Mouse (Mus musculus): Measurements from ENCODE around the gene Nudt2.

Gene Nudt2

DNA sequence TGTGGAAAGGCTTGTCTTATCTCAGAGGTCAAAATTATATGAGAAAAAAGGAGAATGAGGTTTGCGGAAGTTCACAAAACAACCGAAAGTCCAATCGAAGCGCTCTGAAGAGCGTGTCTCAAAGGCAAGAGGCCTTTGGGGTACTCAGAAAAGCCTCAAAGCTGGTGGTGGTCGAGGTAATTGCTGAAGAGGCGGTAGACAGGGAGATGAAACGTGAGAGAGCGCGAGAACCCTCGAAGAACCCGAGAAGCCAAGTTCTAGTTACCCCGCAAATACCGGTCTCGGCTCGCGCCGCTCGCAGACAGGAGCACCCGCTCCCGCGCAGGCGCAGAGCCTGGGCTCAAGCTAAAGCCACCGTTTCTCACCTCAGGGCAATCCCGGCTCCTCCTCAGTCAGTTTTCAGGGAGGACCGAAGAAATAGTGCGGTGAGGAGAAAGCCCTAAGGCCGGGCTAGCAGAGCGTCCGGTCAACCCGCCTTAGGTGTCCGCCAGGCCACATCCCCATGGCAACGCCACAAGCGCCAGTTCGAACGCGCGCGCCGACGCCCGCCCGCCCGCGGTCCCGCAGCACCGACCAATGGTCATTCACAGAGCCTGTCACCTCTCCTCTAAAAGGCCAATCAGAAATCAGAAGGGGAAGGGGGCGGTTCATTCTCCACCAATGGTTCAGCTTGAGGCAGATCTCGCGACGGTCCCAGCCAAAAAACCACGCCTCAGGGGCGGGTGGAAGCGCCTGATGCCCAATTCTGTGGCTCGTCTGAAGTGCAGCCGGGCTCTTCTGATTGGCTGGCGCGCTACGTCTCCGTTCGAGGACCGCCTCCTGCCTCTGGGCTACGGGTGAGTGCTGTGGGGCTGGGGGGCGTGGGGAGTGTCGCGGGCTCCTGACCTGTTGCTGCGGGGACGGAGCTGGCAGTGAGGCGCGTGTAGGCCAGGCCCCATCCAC is at the start of gene Nudt2, which contains the start of gene Kif24:
Gene Nudt2 (plus strand): TSS at position 807 of the 942 bp plus-strand sequence.
Gene Kif24 (minus strand): TSS at position 543 of the 942 bp plus-strand sequence.
- peak; percentile 96 to 98 for DNase-seq (ENCODE audit: low spot score in 2 of 2)

DNA sequence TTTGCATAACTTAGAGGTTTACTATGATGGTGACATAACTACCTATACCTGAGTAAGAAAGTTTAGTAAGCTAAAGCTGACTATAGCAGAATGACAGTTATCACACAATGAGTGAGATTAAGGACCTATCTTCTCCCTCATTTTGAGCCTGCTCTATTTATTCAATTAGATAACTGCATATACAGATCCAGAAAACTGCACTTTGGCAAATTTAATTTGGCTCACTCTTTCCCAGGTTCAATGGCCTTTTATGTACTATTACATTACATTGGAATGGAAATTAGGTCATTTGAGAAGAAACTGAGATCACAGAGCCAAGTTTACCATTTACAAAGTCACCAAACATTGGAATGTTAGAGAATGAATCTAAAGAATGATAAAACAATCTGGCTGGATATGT is 48.0 kb upstream of the Nudt2 start:
- no peak for DNase-seq (ENCODE audit: low spot score in 2 of 2)

DNA sequence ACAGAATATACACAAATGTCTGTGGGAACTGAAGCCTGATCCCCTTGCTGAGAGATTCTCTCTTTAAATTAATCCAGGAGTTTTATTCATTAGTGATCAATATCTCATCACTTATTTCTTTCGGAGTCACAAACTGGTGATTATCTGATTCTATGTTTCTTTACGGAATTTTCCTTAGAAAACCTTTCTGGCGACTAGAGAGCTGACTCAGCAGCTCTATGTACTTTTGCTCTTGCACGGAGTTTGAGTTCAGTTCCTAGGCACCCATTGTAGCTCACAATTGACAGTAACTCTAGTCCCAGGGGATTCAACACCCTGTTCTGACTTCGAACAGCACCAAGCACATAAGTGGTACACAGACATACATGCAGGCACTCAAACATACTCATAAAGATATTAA is 26.0 kb upstream of the Nudt2 start:
- DNase-seq (ENCODE audit: low spot score in 2 of 2) = no peak

DNA sequence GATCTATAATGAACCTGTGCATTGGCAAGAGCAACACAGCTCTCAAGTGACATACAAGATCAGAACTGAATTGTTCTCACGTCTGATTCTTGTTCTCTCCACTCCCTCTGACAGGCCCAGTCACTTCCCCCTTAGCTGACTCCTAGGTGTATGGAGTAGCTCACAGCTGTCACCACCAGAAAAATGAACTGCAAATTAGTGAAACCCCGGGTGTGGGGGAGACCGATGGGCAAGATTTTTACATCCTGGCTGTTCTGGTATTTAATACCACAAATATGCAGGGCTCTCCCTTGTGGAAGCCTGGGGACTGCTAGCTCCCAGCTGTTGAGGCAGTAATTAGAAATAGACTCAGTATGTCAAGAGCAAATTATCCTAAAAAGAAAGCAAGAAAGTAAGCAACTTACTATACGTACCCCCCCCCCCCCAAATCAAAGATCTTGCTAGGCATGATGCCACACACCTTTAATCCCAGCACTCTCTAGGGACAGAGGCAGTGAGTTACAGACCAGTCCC is 22.1 kb upstream of the Nudt2 start:
- no peak for DNase-seq (ENCODE audit: low spot score in 2 of 2)

DNA sequence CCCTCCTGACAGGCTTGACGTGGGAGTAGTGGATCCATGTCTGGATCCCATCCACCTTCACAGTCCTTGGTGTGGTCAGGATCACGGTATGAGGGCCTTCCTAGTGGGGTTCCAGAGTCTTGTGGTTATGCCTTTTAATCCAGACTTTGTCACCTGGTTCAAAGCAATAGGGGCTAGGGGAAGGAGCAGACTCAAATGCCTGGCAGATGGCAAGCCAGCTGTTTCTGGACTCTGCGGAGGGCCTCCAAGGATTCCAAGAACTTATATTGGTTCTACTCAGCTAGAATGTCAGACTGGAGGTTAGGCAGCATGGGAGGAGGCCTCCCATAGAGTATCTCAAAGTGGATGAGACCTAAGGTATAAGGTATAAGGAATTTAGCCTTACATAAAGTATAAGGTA is 17.4 kb upstream of the Nudt2 start:
- no peak for DNase-seq (ENCODE audit: low spot score in 2 of 2)

DNA sequence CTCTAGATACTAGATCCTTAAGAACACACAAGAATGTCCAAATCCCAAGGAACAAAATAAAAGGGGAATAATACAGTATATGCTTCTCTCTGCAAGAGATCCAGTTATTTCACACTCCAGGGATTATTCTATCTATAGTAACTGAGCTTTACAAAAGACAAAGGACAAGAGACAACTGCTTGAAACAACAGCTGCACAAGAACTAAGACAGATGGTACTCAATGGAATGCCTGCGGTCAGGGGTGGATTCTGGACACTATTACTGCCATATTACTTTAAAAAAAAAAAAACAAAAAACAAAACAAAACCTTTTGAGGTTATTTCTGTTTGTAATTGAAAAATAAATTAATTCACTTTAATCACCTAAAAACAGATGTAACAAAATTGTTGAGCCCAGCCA is 4.3 kb upstream of the Nudt2 start:
- DNase-seq (ENCODE audit: low spot score in 2 of 2) = no peak

DNA sequence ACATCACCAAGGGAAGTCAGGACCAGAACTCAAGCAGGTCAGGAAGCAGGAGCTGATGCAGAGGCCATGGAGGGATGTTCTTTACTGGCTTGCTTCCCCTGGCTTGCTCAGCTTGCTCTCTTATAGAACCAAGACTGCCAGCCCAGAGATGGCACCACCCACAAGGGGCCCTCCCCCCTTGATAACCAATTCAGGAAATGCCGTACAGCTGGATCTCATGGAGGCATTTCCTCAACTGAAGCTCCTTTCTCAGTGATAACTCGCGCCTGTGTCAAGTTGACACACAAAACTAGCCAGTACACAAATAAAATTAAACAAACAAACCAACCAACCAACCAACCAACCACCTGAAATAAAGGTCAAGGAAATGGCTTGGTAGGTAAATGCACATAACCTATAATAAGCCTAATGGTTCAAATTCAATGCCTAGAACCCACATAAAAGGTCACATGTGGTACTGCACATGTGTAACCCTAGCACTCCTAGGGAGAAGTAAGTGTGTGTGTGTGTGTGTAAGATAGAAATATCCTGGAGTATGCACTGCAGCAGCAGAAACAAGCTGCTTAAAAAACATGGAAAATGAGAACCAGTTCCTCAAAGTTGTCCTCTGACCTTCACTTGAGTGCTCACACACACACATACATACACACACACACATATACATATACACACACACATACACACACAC is 1.8 kb upstream of the Nudt2 start:
- peak; percentile 17 to 32 for DNase-seq (ENCODE audit: low spot score in 2 of 2)

DNA sequence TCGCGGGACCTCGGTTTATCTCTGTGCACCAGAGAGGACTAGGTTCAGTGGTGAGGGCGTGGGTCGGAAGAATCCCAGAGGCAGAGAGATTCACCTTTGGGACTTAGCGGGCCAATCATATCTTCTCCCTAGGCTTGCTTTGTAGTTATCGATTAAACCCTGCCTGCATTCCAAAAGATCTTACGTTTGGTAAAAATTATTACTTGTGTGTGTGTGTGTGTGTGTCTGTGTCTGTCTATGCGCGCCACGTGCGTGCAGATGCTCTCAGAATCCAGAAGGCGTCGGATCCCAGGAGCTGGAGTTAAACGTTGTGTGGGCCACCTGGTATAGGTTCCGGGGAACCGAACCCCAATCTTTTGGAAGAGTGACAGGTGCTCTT is 325 bp downstream of the Nudt2 start:
- DNase-seq (ENCODE audit: low spot score in 2 of 2) = no peak

DNA sequence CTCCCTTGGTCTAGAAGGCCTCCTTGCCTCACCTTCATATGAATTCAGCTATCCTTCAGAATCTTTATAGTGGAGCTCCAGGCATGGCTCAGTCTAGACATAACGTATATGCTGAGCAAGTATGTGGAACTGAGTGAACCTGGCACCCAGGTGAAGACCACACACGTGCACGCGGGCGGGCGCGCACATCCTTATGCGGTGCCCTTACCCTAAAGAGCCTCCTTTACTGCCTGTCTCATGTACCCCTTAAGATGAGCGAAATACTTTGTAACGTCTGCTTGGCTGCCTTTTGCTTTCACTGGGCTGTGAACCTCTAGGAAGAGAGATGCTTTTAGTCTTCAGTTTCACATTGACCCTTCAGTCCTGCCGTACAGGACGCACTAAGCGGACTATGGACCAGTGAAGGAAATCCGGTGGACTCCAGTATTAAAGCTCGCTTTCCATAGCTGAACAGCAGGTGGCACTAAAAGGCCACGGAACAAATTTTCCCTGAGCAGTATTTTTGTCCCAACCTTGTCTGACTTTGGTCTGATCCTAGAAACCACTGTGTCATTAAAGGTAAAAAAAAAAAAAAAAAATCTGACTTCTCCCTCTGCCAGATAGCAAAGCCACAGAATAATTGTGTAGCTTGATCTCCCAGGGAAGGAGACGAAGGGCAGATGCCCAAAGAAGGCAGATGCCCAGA is 3.6 kb downstream of the Nudt2 start:
- peak in 1 of 2 experiments; percentile 25 for DNase-seq (ENCODE audit: low spot score in 2 of 2)

DNA sequence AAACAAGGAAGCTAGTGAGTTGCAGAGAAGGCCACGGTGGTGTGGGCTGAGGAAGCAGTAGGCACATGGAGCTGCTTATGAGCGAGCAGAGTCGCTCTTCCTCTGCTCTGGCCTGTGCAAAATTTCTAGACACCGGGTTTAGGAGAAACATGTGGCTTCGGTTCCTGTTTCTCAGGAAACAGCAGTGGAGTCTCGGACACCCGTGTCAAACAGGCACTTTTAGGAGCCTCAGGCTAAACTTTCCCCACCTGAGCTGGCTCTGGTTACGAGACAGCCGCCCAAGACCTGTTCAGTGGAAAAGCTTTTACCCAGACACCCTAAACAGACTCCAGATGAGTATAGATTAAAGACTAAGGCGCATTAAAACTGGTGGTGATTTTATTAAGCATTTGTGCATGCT is 4.2 kb downstream of the Nudt2 start:
- no peak for DNase-seq (ENCODE audit: low spot score in 2 of 2)

DNA sequence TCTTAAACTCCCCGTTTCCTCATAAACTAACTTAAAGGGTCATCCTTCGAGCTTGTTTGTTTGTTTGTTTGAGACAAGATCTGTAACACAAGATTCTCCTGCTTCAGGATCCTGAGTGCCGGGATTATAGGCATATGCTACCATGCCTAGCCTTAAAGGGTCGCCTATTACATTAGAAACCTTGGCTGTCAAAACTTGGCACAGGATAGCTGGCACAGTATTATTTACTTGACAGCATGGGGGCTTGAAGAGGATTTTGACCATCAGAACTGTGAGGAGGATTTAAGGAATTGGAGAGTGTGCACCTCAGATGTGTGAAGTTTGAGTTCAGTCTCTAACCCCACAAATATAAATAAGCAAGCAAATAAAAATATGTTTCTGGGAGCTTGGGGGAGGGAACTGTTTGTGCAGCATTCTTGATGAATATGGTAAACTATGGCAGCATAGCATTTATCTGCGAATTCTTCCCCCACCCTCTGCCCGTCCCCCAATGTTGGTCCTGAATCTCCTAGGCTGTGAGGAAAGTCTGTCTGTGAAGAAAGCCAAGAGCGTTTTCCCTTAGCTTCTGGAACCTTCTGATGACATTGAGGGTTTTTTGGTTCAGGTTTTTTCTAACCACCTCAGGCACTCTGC is 5.2 kb downstream of the Nudt2 start:
- no peak for DNase-seq (ENCODE audit: low spot score in 2 of 2)

DNA sequence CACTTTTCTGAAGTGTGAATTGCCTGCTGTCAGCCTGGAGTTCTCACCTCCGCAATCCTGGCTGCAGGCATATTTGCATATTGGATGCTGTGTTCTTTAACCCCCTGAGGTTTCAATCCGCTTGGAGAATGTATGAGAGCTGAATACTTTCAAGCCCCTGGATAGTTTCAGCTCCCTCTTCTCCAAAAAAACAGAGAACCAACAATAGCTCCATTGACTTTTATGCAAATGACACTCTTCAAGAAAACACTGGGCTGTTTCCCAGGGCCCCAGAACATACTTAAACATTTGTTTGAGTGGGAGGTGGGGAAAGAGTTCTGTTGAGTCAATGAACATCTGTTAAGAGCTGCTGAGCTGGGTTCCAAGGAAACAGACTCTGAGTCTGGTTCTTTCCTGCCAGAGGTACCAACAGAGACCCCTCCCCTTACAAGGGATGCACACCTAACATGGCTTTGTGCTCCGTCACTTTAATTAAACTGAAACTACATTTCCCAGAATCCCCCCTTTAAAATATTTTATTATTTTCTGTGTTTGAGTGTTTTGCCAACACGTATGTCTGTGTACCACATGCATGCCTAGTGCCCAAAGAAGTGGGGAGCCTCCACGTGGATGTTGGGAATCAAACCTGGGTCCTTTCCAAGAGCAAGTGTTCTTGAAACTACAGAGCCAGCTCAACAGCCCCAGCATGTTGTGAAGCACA is 5.9 kb downstream of the Nudt2 start:
- DNase-seq (ENCODE audit: low spot score in 2 of 2) = no peak

DNA sequence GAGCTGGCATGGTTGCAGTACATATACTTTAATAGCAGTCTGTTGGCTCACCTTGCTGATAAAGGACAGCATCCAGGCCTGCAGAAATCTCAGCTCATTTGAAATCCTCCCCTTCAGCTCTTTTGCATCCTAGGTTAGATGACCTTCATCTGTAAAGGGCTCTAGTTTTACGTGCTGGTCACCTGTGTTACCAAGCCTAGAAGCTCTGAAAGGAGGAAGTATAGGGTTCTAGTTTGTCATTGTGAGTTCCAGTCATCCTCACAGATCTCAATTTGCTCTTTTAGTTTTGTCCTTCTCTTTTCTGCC is 6.4 kb downstream of the Nudt2 start:
- no peak for DNase-seq (ENCODE audit: low spot score in 2 of 2)

DNA sequence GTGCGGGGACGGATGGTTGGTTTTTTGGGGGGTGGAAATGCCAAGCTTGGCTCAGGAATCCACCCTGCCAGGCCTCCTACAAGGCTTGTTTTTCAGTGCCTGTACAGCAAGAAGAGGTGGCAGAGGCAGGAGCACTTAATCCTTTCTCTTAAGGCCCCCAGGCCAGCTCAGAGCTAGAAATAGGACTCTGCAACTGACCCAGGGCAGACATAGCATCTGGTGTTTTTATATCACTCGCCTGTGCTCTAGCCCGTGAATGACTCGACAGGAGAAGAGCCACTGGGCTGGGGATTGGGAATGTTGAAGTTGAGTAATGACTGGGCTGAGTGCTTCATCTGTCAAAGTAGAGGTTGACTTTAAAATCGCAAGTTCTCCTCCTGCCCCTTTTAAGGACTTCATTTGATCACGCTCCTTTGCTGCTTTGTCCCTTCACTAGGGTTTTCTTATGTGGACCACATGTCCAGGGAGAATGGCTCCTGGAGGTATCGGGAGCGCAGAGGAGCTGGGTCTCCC is 12.8 kb downstream of the Nudt2 start:
- no peak for DNase-seq (ENCODE audit: low spot score in 2 of 2)

DNA sequence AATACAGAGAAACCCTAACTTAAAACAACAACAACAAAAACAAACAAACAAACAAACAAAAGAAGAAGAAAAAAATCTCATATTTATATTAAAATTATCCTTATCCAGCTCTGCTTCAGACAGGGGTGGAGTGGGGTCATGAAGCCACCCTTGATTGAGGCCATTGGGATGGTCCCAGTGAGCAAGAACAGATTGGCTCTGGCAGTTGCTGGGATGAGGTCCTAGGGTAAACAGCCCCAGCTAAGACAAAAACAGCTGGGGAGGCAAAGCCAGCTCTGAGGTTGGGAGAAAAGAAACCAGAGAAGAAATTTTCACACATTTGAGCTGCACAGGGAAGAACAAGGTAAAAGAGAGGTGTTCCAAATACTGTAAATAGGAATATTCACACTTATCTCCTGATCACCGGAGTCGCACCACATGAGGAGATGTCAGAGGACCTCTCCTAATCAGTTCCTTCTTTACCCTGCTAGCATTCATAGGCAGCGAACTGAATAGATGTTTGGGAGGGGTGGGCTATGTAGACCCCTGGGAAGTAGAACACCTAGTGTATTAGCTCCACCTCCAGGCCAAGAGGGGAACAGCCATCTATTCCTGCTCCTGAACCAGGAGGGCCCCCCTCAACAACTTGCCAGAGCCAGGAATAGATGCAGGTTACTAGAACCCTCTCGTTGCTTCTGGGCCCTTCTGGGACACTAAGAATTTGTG is 14.0 kb downstream of the Nudt2 start:
- no peak for DNase-seq (ENCODE audit: low spot score in 2 of 2)

DNA sequence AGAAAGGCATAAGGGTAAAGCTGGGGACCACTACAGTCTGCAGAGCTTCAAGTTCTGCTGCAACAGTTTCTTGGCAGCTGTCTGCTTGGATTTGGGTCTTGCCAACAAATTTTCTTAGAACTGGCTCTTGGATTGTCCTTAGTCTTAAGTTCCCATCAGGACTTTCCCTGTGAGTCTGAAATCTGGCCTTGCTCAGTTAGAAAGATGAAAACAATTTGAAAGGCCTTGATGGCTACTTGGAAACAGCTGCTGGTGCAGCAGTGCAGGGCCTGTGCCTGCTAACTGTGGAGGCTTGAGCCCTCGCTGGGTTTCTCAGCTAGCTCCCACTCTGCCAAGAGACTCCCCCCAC is 14.5 kb downstream of the Nudt2 start:
- DNase-seq (ENCODE audit: low spot score in 2 of 2) = no peak

DNA sequence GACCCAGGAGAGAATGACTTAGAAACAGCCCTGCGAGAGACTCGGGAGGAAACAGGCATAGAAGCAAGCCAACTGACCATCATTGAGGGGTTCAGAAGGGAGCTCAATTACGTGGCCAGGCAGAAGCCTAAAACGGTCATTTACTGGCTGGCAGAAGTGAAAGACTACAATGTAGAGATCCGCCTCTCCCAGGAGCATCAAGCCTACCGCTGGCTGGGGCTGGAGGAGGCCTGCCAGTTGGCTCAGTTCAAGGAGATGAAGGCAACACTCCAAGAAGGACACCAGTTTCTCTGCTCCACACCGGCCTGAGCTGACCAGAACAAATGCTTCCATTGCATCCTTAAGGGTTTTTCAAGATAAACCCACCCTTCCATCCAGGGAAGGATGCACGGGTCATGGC is 15.3 kb downstream of the Nudt2 start:
- no peak for DNase-seq (ENCODE audit: low spot score in 2 of 2)

DNA sequence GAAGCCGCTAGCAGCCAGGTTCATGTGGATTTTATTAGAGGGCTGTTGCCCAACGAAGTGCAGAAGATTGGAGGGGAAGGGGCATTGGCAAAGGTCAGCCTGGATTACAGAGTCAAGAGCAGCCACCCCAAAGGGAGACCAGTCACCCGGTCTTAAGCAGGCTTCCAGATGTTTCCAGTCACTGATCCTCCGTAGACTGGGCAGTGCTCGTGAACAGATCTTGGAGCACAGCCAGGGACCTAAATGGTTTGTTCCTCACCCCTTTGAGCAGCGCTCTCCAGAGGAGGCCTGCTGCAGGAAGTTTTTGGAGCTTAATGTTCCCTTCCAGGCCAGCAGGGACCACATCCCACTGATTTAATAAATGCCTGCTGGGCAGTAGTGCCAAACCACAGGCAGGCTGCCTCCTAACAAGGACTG is 16.7 kb downstream of the Nudt2 start:
- no peak for DNase-seq (ENCODE audit: low spot score in 2 of 2)

DNA sequence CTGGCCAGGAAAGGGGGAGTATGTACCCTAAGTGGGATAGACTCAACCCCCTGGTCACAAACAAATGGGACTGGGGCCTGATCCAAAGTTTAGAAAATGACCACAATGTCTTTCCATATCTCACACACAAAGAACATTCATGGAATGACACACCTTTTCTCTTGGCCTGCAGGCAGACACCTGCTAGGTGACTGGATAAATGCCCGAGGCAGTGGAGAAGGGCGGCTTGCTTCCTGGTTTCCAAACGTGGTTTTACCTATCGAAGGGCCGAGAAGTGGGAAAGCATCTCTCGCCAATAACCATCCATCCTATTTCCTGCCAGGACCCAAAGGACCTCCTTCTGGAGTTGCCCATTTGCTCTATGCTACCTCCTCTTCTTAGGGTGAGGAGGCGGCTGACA is 28.0 kb downstream of the Nudt2 start:
- DNase-seq (ENCODE audit: low spot score in 2 of 2) = no peak

DNA sequence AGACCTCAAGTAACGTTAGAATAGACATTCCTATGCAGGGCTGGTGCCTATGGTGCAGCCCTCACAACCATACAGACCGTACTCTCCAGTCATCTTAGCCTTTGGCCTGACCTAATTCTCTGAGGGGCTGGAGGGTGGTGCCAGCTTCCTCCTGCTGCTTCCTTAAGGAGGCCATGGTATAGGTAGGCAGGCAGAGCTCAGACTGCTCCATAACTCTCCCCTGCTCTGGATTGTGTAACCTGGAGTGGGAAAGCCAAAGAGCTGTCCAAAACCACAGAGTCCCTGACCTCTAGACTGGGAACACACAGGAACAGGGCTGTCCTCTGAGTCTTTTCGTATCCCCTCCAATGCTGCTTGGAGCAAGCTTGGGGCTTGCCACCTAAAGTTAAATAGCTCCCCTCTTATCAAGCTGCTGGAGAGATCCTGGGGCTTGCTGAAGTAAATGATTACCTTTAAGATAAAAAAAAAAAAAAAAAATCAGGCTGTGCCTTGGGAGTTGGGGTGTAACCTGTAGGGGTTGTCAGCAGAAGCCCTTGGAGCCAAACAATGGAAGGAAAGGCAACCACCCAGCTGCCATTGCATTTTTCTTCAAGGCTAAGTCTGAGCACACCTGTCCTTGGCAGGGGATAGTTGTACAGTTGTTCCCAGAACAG is 28.6 kb downstream of the Nudt2 start:
- DNase-seq (ENCODE audit: low spot score in 2 of 2) = no peak

All from thymus, postnatal 10 days (tissue).